In genomic region chr1:23762136-23762687, GRCm38 (mm10) we compare ENCODE assay signal across 7 mouse cellular contexts. TPM values are rescaled to one million over a fixed set of nuclear protein-coding genes. Genes with fewer than 3 reads are reported as not detected.
DNase-seq lines count a peak whose midpoint lies in the region; ATAC-seq and TF ChIP-seq lines count a peak whose summit lies in the region.

No protein-coding gene starts in this region.

- H3K9ac ChIP-seq in embryonic facial prominence, embryonic 14.5 days (ENCODE audit: low read depth, low read length), result peak overlapping the region; percentile 60
- H3K9ac ChIP-seq in lung, embryonic 16.5 days (ENCODE audit: low read length), result peak overlapping the region; percentile 50

- CTCF ChIA-PET in Patski (lab: Charles Lee), result interaction anchor here (1.1 to 1.2 kb wide), 3 partner anchors 8 to 409 kb away, joined by 3 to 4 read pairs (median 4); no protein-coding TSS in a partner anchor

- no peaks in the 10 kb centered on the region for H3K9me3 ChIP-seq in embryonic facial prominence, embryonic 14.5 days (ENCODE audit: control insufficient read depth, low read length)
- H3K9me3 ChIP-seq in lung, embryonic 16.5 days (ENCODE audit: control insufficient read depth, low read length), result no peaks in the 10 kb centered on the region

- WGBS in embryonic facial prominence, embryonic 14.5 days, result 0% methylated on average over 31 of the region's 45 CpGs
- under 1% methylated on average over 45 of the region's 45 CpGs for WGBS in lung, embryonic 16.5 days

- peak overlapping the region; percentile 59 for H3K4me3 ChIP-seq in embryonic facial prominence, embryonic 14.5 days (ENCODE audit: low read depth, low read length)
- H3K4me3 ChIP-seq in lung, embryonic 16.5 days (ENCODE audit: low read length), result peak overlapping the region; percentile 63

- POLR2A ChIA-PET in Patski (lab: Charles Lee), result no interaction called here

- no peaks in the 10 kb centered on the region for H3K36me3 ChIP-seq in embryonic facial prominence, embryonic 14.5 days (ENCODE audit: control insufficient read depth, insufficient read depth, low read length)
- H3K36me3 ChIP-seq in lung, embryonic 16.5 days (ENCODE audit: control insufficient read depth, insufficient read depth, low read length), result no peaks in the 10 kb centered on the region

- intact Hi-C loops in heart, postnatal 10 days (cut with DNase I), result loop anchor here (2.0 to 10.0 kb wide), 2 partner anchors 31 to 437 kb away; no protein-coding TSS in a partner anchor

- peak; percentile 63 for ATAC-seq in Patski
- ATAC-seq in embryonic facial prominence, embryonic 14.5 days (ENCODE audit: low read depth), result peak; percentile 39; the same call in 1 of the 2 replicates
- ATAC-seq in lung, embryonic 16.5 days (ENCODE audit: low read depth), result peak; percentile 53

- no peak for TF ChIP-seq CTCF in Patski (IDR thresholded peaks at IDR 0.05)

- DNase-seq in Patski (ENCODE audit: low read depth, low spot score), result no peak
- DNase-seq in adrenal gland, postnatal 25 days, result peak; percentile 25
- DNase-seq in embryonic facial prominence, embryonic 14.5 days (ENCODE audit: low spot score), result peak; percentile 24
- peak; percentile 23 to 26 for DNase-seq in heart, postnatal 10 days
- DNase-seq in kidney, postnatal 4 days, result peak; percentile 58 to 72
- DNase-seq in retina, postnatal 7 days (ENCODE audit: low read depth, low spot score), result peak; percentile 9

- in situ Hi-C loops in Patski (cut with MboI; ENCODE audit: low pct_unique_long_range_greater_than_20kb), result no loop called here

- no peak overlapping the region for H3K27ac ChIP-seq in embryonic facial prominence, embryonic 14.5 days (replicated peaks; ENCODE audit: low read depth, low read length)
- no peak overlapping the region for H3K27ac ChIP-seq in lung, embryonic 16.5 days (ENCODE audit: low read length)

- peak overlapping the region; percentile 98 for H3K4me2 ChIP-seq in embryonic facial prominence, embryonic 14.5 days (ENCODE audit: low read depth, low read length)
- H3K4me2 ChIP-seq in lung, embryonic 16.5 days (ENCODE audit: low read depth, low read length), result peak overlapping the region; percentile 88

- H3K27me3 ChIP-seq in Patski, result peaks cover 51% of the 10 kb centered on the region
- peaks cover 49% of the 10 kb centered on the region for H3K27me3 ChIP-seq in embryonic facial prominence, embryonic 14.5 days (replicated peaks; ENCODE audit: control insufficient read depth, insufficient read depth, low read length)
- H3K27me3 ChIP-seq in lung, embryonic 16.5 days (ENCODE audit: control insufficient read depth, insufficient read depth, low read depth, low read length), result peaks cover 40% of the 10 kb centered on the region

- no peaks in the 10 kb centered on the region; the same call in 1 of the 2 replicates for H3K4me1 ChIP-seq in embryonic facial prominence, embryonic 14.5 days (ENCODE audit: control insufficient read depth, insufficient read depth, low read length)
- H3K4me1 ChIP-seq in lung, embryonic 16.5 days (replicated peaks; ENCODE audit: control insufficient read depth, insufficient read depth, low read length), result peaks cover 8% of the 10 kb centered on the region; the same call in 1 of the 2 replicates

RNA-seq across cellular contexts. Expression of gene B3gat2, which starts 0.7 kb away (rescaled TPM):
- polyA plus RNA-seq in Patski (2021), result 0.40 TPM
- not detected in 2 replicates for total RNA-seq in adrenal gland, postnatal 25 days (2021)
- polyA plus RNA-seq in embryonic facial prominence, embryonic 14.5 days (2014; fragmentation: Nextera tagmentation; extraction: Ambion mirVana), result 0.64 and 0.84 TPM in 2 replicates
- total RNA-seq in heart, postnatal 10 days (2021), result not detected
- polyA plus RNA-seq in lung, embryonic 16.5 days (2015; fragmentation: Nextera tagmentation; extraction: Ambion mirVana), result 0.45 and 0.62 TPM in 2 replicates
